Mouse (Mus musculus) mouse embryonic stem cell (cell line): ENCODE measurements at regions not wholly inside any gene's neighbourhood (a gene's known extent, or its start where the extent isn't known, plus 50 kb on each side); places are given as distances from the start of the nearest gene placed in this dataset.

ENCODE experiments used
- in situ Hi-C, 2 experiments: fragments of 300-500 bp; cut with MboI; formaldehyde crosslinking; loops; 1 replicate in 1 of 2; 3 replicates in 1 of 2; pipeline ENCODE4 v1.14.3; 2019 to 2020; ENCODE audit warnings: low sequenced_read_pairs in 2 of 2, low pct_unique_long_range_greater_than_20kb in 1 of 2, mixed read lengths in 1 of 2; ENCODE audit not compliant: unreplicated experiment in 1 of 2

DNA sequence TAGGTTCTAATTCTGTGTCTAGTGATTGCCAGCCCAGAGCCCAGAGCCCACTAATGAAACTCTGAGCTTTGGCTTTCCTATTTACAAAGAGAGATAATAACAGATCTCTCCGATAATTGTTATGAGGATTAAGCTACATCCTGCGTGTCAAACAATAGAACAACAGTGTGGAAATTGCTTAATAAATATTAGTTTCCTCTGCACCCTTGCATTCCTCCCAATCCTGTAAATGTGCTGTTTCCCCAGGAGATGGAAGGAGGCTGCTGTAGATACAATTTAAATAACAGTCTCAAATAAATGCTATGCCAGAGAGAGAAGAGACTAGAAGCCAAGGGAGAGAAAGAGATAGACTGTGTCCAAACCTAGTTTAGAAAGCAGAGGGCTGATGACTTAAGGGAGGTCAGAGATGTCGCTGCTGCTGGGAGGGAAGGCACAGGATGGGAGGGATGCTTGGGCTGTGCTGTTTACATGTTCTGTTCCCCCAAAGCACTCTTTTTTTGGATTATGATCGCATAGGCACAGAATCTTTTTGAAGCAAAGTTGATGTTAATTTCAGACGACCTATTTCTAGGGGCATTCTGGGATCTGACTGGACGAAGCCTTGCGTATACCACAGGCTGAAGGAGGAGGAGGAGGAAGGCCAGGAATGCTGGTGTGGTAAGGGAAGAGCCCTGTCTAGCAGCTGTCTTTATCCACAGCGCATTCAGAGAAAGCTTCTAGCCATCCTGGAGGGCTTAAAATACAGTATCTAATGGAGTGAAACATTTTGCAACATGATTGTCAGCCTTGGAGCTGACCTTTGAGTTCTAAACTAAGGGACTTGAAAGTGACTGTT, 103.4 kb upstream of the Fbxo11 start:
- in situ Hi-C loops: no loop called here

DNA sequence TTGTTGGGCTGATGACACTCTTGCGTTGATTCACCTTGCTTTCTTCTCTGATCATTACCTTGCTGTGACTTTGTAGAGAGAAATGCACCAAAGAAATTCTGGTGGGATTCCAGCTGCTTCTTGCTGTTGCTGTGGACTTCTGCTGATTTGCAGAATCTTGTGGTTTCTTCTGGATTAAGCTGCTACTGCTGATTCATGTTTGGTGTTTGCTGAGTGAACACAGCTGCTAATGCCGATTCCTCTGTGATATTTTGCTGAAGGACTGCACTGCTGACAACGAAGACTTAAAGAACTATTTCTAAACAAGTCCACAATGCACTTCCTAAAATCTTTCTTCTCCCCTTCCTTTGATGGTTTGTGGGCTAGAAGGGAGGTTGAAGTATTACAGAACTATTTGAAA, 106.5 kb upstream of the Fbxo11 start:
- in situ Hi-C loops: no loop called here

DNA sequence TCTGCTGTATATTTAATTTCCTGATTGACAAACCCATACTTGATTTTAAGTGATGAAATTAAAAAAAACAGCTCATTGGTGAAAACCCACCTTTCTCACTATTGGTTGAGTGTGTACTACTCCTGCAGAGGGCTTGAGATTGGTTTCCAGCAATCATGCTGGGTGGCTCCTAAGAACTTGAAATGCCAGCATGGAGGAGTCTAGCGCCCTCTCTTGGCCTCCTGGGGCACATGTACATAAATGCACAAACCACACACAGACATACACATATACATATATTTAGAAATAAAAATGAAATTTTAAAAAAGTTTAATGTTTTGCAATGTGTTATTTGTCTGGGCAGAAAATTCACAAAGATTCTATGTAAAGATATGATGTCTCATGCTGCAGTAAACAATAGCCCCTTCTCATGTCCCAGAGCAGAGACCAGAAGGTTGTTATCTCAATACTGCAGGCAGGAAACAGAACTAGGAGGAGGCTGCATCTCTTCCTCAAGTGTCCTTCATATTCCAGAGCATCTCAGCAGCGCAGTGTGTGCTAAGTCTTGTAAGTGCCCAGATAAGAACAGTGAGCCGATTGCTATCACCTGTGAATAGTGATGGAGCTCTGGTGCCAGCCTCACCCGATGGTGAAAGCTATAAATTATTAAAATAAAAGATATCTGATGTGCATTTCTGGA, 108.4 kb upstream of the Fbxo11 start:
- in situ Hi-C loops: no loop called here

DNA sequence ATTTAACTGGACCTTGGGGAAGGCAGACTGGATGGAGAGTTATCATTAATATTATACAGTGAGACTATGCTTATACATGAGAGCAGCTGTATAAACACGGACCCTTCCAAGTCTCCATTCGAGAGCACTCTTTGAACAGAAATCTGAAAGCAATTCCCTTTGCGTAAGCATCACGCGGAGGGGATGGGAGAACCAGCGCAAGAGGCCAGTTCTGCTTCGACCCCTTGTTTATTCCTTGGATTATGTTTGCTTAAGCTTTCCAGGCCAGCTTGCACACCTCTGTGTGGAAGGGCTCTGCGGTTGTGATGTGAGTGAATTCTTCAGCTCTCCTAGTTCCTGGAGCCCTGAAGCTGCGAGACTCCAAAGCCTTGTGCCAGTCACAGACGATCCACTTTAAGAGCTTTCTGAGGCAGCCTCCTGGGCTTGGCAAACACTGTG, 109.2 kb upstream of the Fbxo11 start:
- in situ Hi-C loops: no loop called here

DNA sequence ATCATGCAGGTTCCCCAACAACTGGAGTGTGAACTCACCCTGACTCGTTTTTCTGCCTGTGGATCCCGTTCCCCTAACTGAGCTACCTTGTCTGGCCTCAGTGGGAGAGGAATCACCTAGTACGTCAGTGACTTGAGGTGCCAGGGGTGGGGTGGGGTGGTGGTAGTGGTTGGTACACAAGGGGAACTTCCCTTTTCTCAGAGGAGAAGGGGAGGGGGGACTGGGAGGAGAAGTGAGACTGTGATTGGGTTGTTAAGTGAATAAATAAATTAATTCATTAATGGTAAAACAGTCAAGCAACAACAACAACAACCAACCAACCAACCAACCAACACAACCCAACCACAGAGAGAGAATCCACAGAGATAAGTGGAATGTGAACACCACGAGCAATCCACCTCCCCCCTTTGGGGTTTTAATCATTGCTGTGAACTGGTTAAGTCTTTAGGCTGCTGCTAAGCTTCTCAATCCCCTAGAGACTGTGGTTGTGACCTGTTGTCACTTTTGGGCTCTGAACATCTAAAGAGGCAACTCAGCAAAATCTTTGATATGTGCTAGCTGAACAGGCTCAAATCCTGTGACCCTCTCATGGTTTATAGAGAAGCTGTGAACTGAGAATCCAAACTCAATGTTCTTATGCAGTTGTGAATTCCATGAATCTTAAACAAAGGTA, 111.0 kb upstream of the Fbxo11 start:
- in situ Hi-C loops: no loop called here

DNA sequence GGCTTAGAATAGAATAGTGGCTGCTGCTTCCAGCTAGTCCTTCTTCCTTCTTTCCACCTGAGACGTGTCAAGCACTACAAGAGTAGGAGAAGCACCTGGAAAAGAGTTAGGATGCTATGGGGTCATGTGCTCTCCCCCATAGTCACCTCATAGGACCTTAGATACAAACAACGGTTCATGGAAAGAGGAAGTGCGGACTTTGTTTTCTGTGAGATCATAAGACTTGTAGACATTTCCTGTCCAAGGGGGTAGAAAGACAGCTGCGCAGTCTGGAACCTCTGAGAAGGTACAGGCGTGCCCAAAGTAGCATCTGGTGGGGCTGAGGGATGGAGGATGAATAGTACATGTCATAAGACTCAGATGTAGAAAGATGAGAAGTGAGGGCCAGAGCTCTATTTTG, 125.6 kb upstream of the Fbxo11 start:
- in situ Hi-C loops: no loop called here

DNA sequence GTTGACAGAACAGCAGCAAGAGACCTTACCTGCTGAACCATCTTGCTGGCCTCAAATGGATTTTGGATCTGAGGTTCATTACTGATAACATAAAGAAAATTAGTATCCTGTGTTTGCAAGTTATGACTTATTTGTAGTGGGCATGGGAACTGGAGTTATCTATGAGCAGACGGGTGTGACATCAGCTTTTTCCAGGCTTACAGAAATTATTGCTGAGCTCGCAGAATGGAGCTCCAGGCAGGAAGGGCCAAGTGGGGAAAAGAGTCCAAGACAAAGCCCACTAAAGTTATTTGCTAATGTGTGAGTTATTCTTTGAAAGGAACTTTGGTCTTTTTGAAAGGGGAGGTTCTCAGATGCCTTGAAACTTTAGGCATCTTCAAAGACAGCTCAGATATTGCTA, 126.4 kb upstream of the Fbxo11 start:
- in situ Hi-C loops: no loop called here

DNA sequence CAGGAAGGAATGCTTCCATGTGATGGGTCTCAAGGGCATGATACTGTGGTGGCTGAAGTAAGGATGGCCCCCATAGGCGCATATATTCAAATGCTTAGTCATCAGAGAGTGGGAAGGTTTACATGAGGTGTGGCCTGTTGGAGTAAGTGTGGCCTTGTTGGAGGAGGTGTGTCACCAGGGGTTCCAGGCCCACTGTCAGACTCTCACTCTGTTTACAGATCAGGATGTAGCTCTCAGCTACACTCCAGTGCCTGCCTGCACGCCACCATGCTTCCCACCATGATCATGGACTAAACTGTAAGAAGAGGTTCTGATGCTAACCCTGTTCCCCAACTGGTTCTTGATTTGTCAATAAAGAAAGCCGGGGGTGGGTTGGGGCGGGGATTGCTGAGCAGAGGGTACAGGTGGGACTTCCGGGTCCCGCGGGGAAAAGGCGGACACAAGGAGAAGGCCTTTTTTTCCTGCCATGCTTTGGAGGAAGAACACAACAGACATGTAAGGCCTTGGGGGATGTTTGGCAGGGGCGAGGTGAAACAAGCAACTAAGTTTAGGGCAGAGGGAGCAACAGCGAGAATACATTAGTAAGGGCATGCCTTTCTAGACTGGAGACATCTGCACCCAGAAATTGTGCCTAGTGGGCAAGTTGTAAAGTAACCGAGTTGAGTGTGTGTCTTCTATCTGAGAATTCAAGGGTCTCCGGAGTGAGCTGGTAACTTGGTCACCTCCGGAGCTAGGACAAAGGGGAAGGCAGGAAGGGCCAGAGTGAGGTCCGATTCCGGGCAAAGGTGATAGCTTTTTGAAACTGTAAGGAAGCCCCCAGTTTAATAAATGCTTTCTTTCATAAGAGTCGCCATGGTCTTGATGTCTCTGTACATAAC, 127.1 kb upstream of the Fbxo11 start:
- in situ Hi-C loops: no loop called here

DNA sequence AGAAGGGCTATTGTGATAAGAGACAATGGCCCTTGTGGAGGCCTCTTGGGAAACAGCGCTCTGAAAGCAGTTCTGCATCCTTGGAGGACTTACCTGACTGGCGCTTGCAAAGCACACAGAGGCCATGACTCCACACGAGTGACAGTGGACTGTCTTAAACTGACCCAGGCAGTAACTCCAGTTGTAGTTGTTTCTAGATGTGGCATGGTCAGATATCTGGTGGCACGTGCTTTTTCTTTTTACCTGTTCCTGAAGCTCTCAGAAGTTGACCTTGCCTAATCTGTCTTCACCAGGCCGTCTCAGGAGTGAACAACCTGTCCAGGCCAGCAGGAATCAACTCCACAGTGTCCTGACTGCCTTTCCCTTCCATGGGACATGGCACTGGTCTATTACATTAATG, 129.6 kb upstream of the Fbxo11 start:
- in situ Hi-C loops: no loop called here

DNA sequence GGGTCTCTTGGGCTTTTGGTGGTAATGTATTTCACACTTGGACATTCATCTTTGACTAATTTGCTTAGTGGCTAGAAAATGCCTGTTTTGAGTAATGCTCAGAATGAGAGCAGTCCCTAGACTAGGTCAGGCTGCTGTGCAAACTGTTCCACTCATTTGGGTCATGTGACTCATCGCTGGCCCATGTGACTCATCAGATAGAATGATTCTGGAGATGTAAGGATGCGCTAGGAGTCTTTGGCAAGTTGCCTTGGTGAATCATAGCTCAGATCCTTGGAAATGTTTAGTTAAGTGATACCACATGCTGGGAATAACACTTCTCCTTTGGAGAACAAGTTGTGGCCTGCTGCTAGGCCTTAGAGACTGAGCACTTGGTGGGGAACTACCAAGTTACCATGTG, 130.2 kb upstream of the Fbxo11 start:
- in situ Hi-C loops: no loop called here

DNA sequence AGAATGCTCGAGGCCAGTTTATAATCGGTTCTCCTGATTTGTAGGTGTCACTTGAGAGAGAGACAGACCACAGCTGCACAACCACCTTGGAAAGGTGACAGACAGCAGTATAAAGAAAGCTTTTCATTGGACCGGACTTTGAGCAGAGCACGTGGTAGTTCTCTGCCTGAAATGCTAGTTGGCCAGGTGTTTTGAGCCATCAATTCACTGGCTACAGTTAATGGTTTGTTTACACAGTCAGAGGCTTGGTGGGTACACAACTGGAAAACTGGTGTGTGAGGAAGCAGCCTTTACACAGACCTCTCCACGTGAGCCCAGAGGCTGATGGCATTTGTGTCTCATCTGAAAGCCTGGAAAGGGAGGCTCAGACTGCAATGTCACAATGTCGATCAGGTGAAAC, 130.8 kb upstream of the Fbxo11 start:
- in situ Hi-C loops: no loop called here

DNA sequence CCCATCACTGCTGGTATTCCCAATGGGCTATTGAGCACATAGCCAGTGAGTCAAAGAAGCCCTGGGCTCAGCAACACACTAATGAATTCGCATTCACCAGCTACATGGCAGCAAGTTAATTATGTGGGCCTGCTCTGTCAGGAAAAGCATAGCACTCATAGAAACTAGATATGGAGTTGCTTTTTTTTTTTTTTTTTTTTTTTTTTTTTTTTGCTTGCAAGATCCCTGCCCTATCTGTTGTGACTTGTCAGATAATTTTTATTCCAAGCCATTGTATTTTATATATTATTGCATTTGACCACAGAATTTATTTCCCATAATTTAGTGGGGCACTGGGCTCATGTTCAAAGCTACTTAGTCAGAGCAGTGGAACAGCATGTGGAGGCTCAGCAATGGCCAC, 131.2 kb upstream of the Fbxo11 start:
- in situ Hi-C loops: no loop called here

DNA sequence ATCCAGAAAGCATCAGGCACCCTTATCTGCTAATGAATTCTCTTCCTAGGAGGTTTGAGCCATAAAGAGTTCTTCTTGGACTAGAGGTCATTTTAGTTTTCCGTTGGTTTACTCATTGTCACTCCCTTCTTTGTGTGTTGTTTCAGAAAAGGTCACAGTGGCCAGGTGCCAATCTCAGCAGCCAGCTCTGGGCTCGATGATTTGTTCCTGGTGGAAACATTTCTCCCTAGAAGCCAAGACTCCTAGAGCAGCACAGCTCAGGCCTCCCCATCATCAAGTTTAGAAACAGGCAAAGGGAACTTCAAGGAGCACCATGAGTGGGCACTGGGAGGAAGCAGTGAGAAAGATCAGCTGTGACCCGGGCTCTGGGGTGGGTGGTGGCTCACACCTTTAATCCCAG, 132.3 kb upstream of the Fbxo11 start:
- in situ Hi-C loops: no loop called here

DNA sequence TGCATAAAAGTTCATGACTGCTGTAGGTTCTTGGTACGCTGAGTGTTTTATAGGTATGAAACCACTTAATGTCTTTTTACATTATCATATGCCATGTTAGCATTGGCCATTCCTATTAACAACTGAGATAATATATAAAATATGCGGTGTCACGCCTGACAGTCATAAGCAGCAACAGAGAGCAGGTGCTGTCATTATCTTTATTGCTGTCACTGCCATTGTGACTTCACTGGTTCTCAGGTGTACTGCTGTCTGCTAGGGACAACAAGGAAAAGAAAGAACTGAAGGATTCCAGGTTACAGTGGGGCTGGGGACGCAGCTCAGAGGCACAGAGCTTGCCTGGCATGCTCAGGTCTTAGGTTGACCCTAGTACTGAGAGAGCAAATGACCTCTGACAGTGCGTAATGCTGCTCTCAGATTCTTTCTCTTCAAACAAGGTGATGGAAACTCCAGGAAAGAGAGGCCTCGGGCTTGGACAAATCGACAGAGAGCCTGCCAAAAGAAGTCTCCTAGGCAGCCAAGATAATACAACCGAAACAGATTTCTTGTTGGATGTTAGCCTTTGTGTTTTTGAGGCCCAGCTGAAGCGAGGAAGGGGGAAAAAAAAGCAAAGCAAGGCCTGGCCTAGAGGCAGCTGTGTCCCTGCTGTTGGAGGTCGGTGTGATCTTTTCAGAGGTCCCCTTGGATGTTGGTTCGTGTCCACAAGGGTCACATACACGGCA, 136.3 kb upstream of the Fbxo11 start:
- in situ Hi-C loops: no loop called here

DNA sequence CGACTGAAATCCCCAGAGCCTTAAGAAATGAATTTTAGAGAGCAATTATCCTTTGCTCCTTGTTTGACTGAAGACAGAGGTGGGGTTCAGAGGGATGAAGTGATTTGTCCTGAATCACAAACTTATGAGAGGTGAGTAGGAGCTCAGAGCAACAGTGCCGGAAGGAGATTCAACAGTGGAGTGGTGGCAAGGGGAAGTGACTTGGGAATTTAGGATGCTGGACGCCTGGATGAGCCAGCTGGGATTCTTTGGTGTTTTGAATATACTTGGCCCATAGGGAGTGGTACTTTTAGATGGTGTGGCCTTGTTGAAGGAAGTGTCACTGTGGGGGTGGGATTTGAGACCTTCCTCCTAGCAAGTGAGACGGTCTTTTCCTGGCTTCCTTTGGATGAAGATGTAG, 137.1 kb upstream of the Fbxo11 start:
- in situ Hi-C loops: no loop called here

DNA sequence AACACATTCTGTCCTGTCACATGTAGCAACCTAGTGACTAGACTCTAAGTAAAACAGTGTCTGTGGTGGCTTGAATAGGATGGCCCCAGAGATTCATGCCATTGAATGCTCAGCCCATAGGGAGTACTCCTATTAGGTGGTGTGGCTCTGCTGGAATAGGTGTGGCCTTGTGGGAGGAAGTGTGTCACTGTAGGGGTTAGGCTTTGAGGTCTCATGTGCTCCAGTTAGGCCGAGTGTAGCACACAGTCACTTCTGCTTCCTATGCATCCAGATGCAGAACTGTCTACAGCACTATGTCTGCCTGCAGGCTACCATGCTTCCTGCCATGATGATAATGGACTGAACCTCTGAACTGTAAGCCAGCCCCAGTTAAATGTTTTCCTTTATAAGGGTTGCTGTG, 144.5 kb upstream of the Fbxo11 start:
- in situ Hi-C loops: no loop called here

DNA sequence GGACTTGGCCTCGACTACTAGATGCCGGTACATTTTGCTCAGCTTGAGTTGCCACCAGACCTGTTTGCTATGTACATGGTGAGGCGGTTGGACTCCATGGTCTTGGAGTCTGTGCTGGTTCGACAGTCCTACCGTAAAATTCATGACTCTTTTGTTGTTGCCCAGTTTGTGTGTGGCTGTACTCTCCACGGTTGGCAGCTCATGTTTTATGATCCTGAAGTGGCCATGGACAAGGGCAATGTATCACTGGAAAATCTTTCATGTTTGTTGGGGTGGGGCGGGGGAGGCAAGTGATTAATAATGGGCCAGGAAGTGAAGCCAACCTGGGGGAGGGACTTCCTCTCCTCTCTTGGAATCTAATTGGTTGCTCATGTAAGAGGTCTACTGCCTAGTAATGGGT, 147.0 kb upstream of the Fbxo11 start:
- in situ Hi-C loops: no loop called here

DNA sequence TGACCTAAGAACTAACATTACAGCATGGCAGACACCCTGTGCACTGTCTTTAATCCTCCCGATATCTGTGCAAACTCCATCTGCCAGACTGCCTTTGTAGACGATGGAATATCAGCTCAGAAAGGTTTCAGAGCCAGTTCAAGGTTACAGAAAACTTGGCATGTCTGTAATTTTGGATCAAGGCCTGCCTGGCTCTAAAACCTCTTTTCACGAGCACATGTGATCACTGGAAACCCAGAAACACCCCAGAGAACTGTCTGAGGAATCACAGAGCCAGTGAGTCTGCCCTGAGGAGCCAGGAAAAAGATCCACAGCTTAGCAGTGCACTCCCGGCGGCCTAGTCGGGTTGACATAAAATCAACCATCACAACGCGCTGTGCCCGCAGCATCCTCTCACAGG, 149.7 kb upstream of the Fbxo11 start:
- in situ Hi-C loops: no loop called here
